Mouse (Mus musculus) G1E-ER4 (cell line): ENCODE measurements around the gene Mau2. TPM values are rescaled to one million over a fixed set of nuclear protein-coding genes. Genes with fewer than 3 reads are reported as not detected.

Experiments
- GATA1 ChIP-seq: IDR thresholded peaks from one replicate; pipeline ENCODE4 v1.8.0; 2012; ENCODE audit warnings: low read length, inconsistent platforms
- polyA plus RNA-seq: library from polyadenylated mRNA; stranded (reverse); fragments of >175 nt; gene quantifications from 2 replicates; pipeline ENCODE4 v1.2.3, GENCODE M21; 2012

The Mau2 gene
- polyA plus RNA-seq, 1 experiment, result 45.1 TPM

DNA sequence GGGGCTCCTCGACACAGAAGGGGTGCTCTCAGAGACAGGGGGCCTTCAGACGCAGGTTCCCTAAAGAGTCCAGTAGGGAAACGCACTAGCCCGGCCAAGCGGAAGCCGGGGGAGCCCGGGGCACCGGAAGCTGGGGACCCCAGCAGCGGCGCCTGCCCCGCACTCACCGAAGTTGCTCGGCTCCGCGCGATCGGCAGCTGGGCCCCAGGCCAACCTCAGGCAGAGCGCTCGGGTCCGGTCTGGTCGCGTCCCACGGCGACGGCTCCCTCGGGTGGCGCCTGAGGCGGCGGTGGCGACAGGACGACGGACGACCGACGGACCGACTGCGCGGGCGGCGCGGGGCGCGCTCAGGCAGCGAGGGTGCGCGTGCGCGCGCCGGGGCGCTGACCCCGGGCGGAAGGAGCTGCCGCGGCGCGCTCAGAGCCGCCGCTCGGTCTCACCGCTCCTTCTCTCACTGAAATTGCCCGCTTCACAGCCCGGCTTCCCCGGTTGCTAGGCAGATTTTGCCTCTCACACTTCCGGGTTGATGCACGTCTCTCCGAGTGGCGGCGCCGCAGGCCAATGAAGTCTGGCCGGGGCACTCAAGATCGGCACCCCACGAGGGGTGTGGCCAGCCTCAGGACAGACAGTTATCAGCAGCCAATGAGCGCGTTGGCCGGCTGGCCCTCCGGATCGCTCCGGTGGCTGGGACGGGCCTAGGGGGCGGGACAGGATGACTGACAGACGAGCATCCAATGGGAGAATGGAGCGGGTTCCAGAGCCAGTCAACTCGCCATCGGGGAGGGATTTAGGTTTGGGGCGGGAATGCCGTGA is 46.6 kb downstream of the Mau2 start, which contains the start of gene Gatad2a:
Gatad2a (minus strand) TSS at position 609 of the 813 bp plus-strand sequence.
- no peak for TF ChIP-seq GATA1

DNA sequence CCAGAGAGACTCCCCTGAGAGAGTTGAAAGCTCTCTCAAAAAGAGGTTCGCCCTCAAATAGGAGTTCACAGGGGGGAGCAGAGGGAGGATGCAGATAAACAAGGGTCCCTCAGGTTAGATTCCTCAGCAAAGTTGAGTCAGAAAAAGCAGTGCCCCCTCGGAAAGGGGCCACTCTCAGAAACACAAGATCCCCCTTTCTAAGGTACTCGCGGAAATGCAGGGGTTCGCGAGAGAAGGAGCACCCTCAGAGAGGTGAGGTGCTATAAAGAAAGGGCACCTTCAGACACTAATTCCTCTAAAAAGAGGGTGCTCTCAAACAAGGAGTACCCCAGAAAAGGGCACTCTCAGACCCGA is 47.1 kb downstream of the Mau2 start:
- no peak for TF ChIP-seq GATA1

- TF ChIP-seq GATA1, result no peak
These were observed 54.8 kb downstream of the Mau2 start for GRCm38 (mm10) chr8:69987744-69988143.

- TF ChIP-seq GATA1, result no peak
These were observed 57.5 kb downstream of the Mau2 start for GRCm38 (mm10) chr8:69984876-69985553.

DNA sequence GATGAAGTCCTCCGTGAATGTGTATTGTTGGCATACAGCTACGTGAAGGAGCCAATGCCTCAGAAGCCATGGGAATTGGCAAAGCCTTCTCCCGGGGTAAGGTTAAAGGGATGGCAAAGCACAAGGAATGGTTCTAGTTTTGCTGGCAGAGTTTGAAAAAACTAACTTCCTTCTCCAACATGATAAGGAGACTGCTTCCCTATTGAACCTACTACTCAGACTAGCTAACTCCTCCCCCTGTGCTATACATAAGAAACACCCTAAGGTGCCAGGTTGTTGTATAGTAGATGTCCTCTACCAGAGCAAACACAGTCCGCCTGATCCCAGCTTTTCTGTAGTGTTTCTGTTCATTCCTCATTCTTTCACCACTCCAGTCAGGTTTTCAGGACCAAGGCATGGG is 64.1 kb downstream of the Mau2 start:
- TF ChIP-seq GATA1, result no peak

GRCm38 (mm10) chr8:69974806-69975205 is 67.7 kb downstream of the Mau2 start:
- TF ChIP-seq GATA1, result no peak

DNA sequence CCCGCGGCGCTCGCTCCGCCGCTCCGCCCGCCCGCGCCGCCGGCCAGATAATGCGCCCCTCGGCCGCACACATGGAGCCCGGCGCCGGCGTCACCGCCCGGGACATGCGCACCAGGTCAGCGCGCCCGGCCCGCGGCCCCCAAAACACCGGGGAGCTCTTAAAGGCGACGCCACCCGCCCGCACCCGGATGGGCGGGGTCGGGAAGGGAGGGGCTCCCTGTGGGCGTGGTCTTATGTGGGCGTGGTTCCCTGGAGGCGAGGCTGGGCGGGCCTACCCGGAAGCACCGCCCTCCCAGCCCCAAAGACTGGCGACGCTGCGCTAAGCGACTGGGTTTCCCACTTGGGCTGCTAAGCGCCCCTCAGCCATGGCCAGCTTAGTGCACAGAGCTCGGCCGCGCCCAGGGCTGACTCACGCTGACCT is 68.3 kb downstream of the Mau2 start:
- no peak for TF ChIP-seq GATA1

GRCm38 (mm10) chr8:69973442-69974161 is 68.9 kb downstream of the Mau2 start:
- no peak for TF ChIP-seq GATA1

GRCm38 (mm10) chr8:69973063-69973441 is 69.5 kb downstream of the Mau2 start:
- no peak for TF ChIP-seq GATA1

DNA sequence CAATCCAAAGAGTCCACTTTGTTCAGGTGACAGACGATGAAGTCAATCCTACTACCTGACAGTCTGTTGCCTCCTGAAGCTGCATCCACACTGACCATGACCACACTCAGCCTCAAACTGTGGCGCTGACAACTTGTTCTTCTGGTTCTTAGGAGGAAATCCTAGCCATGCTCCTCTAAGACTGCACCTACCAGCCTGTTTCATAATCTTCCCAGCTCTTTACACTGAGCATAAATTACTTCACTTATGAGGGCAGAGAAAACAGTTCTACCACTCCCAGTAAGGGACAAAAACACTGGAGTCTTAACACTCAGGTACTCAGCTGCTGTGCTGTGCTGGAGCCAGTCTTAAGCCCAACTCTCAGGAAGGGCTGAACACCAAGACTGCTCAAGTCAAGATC is 71.7 kb downstream of the Mau2 start:
- TF ChIP-seq GATA1, result no peak

GRCm38 (mm10) chr8:69967291-69967933 is 75.1 kb downstream of the Mau2 start:
- TF ChIP-seq GATA1, result no peak

Other genes starting within 250 kb of the Mau2 start
- gene Gmip, start 234.1 kb downstream of the Mau2 start, polyA plus RNA-seq, result 29.1 and 44.6 TPM in 2 replicates
- gene Lpar2, start 220.3 kb downstream of the Mau2 start, polyA plus RNA-seq, result 0.38 and 0.43 TPM in 2 replicates
- 3.3 and 4.0 TPM in 2 replicates for gene Pbx4, start 210.2 kb downstream of the Mau2 start, polyA plus RNA-seq
- 0.02 and 0.03 TPM in 2 replicates for gene Cilp2, start 155.0 kb downstream of the Mau2 start, polyA plus RNA-seq
- 0.13 and 0.17 TPM in 2 replicates for gene Tssk6, start 140.6 kb downstream of the Mau2 start, polyA plus RNA-seq
- gene Ndufa13, start 140.2 kb downstream of the Mau2 start, polyA plus RNA-seq, result 148 and 187 TPM in 2 replicates
- 4.4 and 7.0 TPM in 2 replicates for gene Yjefn3, start 140.0 kb downstream of the Mau2 start, polyA plus RNA-seq
- 79.8 and 115 TPM in 2 replicates for gene Gatad2a, start 46.4 kb downstream of the Mau2 start, polyA plus RNA-seq
- 48.9 and 53.3 TPM in 2 replicates for gene Sugp1, start 79 bp upstream of the Mau2 start, polyA plus RNA-seq
- gene Tm6sf2, start 30.2 kb upstream of the Mau2 start, polyA plus RNA-seq, result 0.08 TPM in 1 of 2 replicates, not detected in the other
- gene Hapln4, start 40.7 kb upstream of the Mau2 start, polyA plus RNA-seq, result not detected in 2 replicates
- gene Ncan, start 78.1 kb upstream of the Mau2 start, polyA plus RNA-seq, result not detected in 2 replicates
- 17.2 and 17.9 TPM in 2 replicates for gene Nr2c2ap, start 88.6 kb upstream of the Mau2 start, polyA plus RNA-seq
- gene Rfxank, start 96.4 kb upstream of the Mau2 start, polyA plus RNA-seq, result 3.2 and 6.5 TPM in 2 replicates
- 20.5 and 52.7 TPM in 2 replicates for gene Borcs8, start 96.8 kb upstream of the Mau2 start, polyA plus RNA-seq
- 2.7 and 3.6 TPM in 2 replicates for gene Mef2b, start 97.0 kb upstream of the Mau2 start, polyA plus RNA-seq
- 130 and 149 TPM in 2 replicates for gene Tmem161a, start 129.6 kb upstream of the Mau2 start, polyA plus RNA-seq
- gene Slc25a42, start 169.6 kb upstream of the Mau2 start, polyA plus RNA-seq, result 18.7 and 20.1 TPM in 2 replicates
- 21.8 and 26.2 TPM in 2 replicates for gene Sugp2, start 191.5 kb upstream of the Mau2 start, polyA plus RNA-seq
- gene Armc6, start 191.7 kb upstream of the Mau2 start, polyA plus RNA-seq, result 24.5 and 26.2 TPM in 2 replicates
- 34.3 and 37.1 TPM in 2 replicates for gene Homer3, start 240.1 kb upstream of the Mau2 start, polyA plus RNA-seq